Mouse (Mus musculus) R1 (cell line): Measurements from ENCODE around the gene Hdgfl2.
A peak's percentile ranks its signal among the peaks of the same experiment; 100 is the strongest.

Experiments
- DNase-seq: peaks from one replicate; pipeline ENCODE4 v3.0.0-alpha.2; 2018; ENCODE audit warnings: low read depth, low spot score

Gene Hdgfl2

DNA sequence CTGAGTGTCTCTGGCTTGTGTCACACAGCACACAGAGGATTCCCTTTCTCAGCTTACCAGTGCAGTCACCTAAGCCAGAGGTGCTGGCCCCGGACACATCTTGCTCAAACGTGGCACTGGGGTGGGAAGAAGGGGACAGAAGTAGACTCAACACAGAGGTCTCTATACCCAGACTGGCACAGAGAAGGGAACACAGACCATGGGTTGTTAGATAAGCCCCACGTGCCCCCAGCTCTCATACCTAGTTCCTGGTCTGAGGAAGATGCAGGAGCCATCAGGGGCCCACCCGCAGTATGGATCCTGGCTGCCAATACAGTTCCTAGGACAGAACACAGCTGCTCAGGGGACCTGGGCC is 45.8 kb downstream of the Hdgfl2 start:
- no peak for DNase-seq

GRCm38 (mm10) chr17:56126175-56126574 is 46.7 kb downstream of the Hdgfl2 start:
- no peak for DNase-seq

GRCm38 (mm10) chr17:56128246-56128645 is 48.8 kb downstream of the Hdgfl2 start:
- no peak for DNase-seq

DNA sequence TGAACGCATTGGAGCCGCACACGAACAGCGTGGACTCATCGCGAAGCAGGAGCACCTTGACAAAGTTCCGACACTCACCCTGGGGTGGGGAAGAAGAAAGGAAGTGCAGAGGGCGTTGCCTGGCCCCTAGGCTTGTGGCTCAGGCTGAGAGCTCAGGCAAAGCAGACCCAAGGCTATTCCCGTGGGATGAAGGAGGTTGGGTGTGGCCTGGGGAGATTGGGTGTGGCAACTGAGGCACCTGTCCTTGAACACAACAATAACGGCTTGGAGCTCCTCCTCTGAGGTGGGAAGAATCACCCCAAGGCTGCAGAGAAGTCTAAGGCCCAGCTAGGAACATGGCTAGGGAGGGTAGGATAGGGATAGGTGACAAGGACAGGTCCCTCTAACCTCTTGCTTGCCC is 51.7 kb downstream of the Hdgfl2 start:
- DNase-seq: peak; percentile 47

GRCm38 (mm10) chr17:56131814-56132213 is 52.4 kb downstream of the Hdgfl2 start:
- peak; percentile 80 for DNase-seq

- DNase-seq: peak; percentile 48
These were observed 53.2 kb downstream of the Hdgfl2 start for GRCm38 (mm10) chr17:56132661-56133060.

- DNase-seq: peak; percentile 42
These were observed 54.3 kb downstream of the Hdgfl2 start for GRCm38 (mm10) chr17:56133457-56134363.

DNA sequence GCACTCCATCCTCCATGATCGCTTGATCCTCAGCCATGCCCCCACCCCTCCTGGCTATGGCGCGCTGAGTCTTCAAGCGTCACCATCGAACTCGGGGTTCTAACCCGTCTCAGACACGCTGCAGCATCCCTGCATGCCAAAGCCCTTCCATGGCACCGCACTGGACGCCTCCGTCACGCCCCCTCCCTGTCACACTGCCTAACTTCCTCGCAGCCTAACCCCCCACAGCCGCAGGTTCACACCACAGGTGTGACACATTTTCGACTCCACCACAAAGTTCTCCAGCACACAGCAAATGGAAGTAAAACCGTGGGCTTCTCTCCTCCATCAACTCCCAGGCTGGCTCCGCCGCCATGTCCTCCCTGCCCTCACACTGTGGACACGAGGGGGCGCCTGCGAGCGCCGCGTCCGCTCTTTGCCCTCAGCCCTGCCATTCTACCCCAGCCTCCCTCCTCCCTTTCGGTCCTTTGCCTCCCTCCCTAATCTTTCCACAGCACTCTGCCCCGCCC is 55.1 kb downstream of the Hdgfl2 start:
- peak; percentile 52 for DNase-seq

DNA sequence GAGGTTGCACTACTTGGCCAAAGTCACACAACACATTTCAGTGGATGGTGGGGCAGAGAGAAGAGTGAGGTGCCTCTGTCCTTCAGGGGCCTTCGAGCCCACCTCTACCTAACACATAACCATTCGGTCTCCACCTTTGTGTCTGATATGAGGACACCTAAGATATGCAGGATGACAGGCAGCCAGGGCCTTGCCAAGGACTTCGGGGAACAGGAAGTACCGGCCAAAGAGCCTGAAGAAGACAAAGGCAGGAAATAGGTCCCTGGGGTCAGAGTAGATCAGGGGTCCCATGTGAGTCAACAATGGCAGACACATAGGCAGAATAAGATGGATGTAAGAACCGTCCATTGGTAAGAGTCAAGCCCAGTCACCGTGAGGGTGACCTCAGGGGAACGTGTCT is 57.1 kb downstream of the Hdgfl2 start:
- no peak for DNase-seq

DNA sequence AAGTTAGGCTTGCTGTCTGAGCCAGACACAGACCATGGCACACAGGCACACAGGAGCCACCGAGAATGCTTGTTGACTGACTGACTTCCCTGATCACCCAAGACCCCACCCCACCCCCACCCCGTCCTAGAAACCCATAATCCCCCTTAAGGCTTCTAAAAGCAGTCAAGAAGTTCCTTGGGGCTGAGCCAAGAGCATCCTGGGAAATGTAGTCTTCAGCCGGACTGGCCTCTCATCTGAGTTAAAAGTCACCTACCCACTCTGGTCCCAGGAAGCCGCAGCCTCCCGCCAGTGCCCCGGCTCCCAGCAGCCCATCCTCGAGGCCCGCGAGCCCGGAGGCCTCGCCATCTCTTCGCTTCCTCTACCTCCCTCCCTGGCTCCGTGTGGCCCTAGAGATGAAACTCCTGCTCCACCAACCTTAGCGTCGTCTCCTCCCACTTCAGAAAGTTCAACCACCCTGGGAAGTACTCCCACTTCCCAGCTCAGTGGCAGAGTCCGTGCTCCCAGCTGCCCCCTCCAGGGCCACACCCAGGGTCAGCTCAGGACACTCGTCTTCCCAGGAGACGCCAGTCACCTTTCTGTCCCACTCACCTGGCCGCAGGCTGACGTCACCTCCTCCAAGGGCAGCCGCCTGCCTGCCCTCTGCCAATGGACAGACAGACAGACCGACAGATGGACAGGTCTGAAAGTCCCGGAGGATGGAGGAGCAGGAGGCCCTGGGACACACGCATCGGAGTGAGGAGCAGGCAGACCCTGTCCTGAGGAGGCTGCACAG is 58.6 kb downstream of the Hdgfl2 start:
- DNase-seq: peak; percentile 40

- DNase-seq: no peak
These were observed 59.9 kb downstream of the Hdgfl2 start for GRCm38 (mm10) chr17:56139355-56139754.

DNA sequence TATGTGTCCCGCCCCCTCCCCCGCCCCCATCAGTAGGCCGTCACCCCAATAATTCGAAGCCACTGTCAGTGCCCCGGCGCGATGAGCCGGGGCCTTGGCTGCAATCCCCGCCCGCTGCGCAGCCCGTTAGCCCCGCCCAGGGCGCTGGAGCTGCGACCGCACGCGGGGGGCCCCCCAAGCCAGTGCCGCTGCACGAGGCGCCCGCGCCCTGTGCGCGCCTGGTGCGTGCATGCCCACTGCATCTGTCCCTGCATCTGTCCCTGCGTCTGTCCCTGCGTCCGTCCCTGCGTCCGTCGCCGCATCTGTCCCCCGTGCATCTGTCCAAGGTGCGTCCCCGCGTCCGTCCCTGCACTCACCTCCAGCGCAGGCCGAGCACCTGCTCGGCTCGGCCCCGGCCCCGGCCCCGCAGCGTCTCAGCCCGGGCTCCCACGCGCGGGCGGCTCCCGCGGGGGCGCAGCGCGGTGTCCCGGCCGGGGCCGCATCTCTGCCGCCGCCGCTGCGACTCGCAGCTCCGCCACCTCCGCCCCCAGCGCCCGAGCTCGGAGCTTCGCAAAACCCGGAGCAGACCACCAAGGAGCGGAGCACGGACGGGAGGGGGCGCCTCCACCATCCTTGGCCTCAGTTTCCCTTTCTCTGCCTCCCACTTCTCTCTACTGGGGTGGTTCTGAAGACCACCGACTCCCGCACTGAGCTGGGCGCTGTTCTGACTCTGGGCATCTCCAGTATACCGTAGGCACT is 60.6 kb downstream of the Hdgfl2 start, which contains the start of gene Sema6b:
Gene Sema6b (minus strand): TSS at position 486 of the 738 bp plus-strand sequence.
- peak; percentile 62 for DNase-seq

GRCm38 (mm10) chr17:56141702-56142605 is 62.5 kb downstream of the Hdgfl2 start:
- DNase-seq: peak; percentile 59

GRCm38 (mm10) chr17:56144546-56144945 is 65.1 kb downstream of the Hdgfl2 start:
- DNase-seq: no peak

DNA sequence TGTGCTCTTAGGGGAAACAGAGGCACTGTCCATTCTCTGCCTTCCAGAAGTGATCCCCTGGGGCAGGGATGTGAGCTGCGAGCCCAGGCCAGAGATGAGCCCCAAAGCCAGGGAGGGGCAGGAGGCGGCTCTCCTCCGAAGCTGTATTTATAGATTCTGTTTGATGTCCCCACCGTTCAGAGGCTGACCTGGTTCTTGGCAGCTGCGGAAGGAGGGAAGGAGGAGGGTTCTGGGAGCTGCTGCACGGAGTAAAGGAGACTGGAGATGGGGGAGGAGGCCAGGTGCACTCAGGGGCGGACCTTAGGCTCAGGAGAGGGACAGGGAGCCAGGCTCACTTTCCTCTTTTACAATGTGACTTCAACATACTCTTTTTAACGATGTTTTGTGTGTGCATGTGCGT is 66.7 kb downstream of the Hdgfl2 start:
- no peak for DNase-seq

DNA sequence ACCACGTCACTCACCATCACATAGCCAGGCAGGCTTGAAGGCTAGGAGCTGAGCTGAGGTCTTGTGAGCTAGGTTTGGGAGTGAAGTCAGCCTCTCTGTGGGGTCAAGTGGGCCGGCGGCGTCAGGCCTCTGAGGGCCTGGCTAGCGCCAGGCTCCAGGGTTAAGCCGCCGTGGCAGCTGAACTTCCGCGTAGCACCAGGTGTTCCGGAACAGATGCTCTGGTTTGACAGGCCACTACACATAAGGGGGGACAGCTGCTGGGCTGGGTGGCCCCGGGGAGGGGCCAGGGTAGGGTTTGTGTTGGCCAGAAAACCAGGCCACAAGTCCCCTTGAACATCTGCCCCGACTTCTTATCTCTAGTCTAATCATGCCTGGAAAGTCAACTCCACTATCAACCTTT is 68.0 kb downstream of the Hdgfl2 start:
- no peak for DNase-seq

- DNase-seq: no peak
These were observed 68.8 kb downstream of the Hdgfl2 start for GRCm38 (mm10) chr17:56148280-56148679.

DNA sequence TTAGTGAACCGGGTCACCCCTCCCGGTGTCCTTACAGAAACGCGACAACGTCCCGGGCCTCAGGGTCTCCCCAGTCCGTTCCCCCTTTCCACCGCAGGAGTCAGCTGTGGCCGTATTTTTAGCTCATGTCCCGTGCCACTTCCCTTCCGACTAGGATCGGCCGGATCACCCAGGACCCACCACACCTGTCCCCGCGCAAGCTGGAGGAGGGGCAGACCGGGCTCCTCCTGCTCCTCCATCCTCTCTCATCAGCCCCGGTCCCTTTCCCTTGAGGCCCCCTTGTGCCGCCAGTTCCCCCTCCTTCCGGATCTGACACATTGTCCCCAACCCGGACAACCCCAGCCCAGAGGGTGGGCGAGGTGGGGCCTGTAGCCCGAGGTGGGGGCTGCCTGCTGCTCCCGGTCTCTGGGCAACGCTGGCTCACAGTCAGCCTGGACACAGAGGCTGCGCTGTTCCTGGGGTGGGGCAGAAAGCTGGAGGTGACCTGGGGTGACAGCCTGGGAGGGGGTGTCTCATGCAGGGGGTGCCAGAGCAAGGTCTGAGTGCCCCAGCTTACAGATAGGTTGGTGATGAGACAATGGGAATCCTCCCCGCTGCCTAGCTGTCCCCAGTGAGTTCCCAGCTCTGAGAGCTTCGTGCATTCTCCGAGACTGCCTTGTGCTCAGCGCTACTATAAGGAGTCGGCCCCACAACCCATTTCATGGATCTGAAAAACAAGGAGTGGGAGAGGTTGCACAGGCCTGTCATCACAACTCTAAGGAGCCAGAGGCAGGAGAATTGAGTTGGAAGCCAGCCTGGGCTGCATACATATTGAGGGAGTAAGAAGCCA is 69.6 kb downstream of the Hdgfl2 start:
- no peak for DNase-seq

GRCm38 (mm10) chr17:56149897-56150296 is 70.5 kb downstream of the Hdgfl2 start:
- DNase-seq: no peak
